Mouse (Mus musculus): ENCODE data around the gene Nfkbid. TPM values are rescaled to one million over a fixed set of nuclear protein-coding genes. Genes with fewer than 3 reads are reported as not detected.
"Not testable (repeated sequence)": the region's sequence is repeated elsewhere in the genome, so short reads cannot be mapped to it uniquely, and the experiment has no call there.

The Nfkbid gene
- polyA plus RNA-seq, 1 experiment from 2014 or later = 3.1 TPM

DNA sequence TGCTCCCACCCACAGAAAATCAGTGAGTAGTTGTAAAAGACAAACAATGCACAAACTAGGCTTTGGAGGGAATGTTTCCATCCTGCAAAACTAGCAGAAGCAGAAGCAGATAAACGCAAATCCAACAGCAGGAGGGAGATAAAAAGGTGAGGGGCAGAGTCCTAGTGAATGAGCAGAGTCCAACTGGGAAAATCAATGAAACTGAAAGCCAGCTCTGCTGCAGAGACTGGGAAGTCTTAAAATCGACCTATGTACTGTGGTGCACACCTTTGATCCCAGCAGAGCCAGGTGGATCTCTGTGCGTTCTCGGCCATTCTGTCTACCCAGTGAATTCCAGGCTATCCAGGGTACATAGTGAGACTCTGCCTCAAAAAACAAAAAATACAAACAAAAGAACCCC lies 53.5 kb downstream of the Nfkbid start:
- no peak overlapping the region for H3K27ac ChIP-seq (ENCODE audit: low read depth, low read length)
- WGBS = 68% methylated on average over 4 of the region's 4 CpGs
- no peak overlapping the region for H3K4me3 ChIP-seq (ENCODE audit: low read depth, low read length)

DNA sequence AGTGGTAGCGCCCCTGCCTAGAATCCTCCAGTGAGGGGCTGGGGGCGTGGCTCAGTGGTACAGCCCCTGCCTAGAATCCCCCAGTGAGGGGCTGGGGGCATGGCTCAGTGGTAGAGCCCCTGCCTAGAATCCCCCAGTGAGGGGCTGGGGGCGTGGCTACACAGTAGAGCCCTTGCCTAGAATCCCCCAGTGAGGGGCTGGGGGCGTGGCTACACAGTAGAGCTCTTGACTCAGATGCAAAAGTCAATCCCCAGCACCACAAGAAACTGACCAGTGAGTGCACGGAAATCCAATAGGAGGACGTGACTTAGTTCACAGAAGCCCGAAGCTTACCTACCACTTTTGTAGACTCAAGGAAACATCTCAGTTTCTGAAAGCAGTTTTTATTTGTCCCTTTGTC lies 54.6 kb downstream of the Nfkbid start:
- not testable (repeated sequence) for H3K27ac ChIP-seq (ENCODE audit: low read depth, low read length); H3K27me3 ChIP-seq (ENCODE audit: control insufficient read depth, insufficient read depth, low read length); H3K9me3 ChIP-seq (ENCODE audit: control insufficient read depth, low read length); H3K4me1 ChIP-seq (ENCODE audit: control insufficient read depth, insufficient read depth, low read length); H3K4me2 ChIP-seq (ENCODE audit: low read depth, low read length); H3K9ac ChIP-seq (replicated peaks; ENCODE audit: low read depth, low read length); H3K4me3 ChIP-seq (ENCODE audit: low read depth, low read length); ATAC-seq (ENCODE audit: low read depth); H3K36me3 ChIP-seq (ENCODE audit: control insufficient read depth, insufficient read depth, low read length)
- WGBS = 77% methylated on average over 6 of the region's 7 CpGs

More for the DNA sequence above, 53.5 kb downstream of the Nfkbid start:
- ATAC-seq (ENCODE audit: low read depth) = no peak
- Histone ChIP-seq H3K36me3 (ENCODE audit: control insufficient read depth, insufficient read depth, low read length) (no peaks in the 10 kb centered on the region), H3K27me3 (ENCODE audit: control insufficient read depth, insufficient read depth, low read length) (no peaks in the 10 kb centered on the region), H3K4me2 (ENCODE audit: low read depth, low read length) (no peak overlapping the region), H3K9ac (replicated peaks; ENCODE audit: low read depth, low read length) (no peak overlapping the region), H3K4me1 (ENCODE audit: control insufficient read depth, insufficient read depth, low read length) (no peaks in the 10 kb centered on the region), H3K9me3 (ENCODE audit: control insufficient read depth, low read length) (no peaks in the 10 kb centered on the region)

DNA sequence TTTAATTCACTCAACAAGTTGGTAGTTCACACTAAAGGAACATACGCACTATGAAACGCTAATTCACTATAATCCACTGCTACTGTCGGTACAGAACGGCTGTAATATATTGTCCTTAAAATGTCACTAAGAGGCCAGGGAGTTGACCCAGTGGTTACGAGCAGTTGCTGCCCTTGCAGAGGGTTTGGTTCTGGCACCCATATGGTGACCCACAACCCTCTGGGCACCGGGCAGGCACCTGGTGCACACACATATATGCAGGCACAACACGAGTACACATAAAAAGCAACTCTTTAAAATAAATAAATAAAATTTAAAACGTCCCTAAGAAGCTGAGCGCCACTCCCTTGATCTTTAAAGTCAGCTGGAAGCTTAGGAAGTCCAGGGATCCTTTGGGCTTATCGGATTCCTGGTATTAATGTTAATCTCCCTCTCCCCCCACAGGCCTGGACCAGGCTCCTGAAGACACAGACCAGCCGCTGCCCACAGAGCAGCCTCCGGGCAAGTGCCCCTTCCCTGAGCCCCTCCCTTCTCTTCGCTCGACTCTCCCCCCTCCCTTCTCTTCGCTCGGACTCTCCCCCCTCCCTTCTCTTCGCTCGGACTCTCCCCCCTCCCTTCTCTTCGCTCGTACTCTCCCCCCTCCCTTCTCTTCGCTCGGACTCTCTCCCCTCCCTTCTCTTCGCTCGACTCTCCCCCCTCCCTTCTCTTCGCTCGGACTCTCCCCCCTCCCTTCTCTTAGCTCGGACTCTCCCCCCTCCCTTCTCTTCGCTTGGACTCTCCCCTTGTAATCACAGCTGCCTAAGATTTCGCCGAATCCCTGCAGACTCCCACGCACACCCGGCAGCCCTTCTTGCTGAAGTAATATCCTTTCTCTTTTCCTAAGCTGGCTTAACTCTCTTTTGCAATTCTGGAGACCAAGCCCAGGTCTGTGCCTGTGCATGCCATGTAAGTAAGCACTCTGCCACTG lies 56.2 kb downstream of the Nfkbid start:
- 7% methylated on average over 28 of the region's 32 CpGs for WGBS
- H3K4me1 ChIP-seq (ENCODE audit: control insufficient read depth, insufficient read depth, low read length) = no peaks in the 10 kb centered on the region
- H3K4me3 ChIP-seq (ENCODE audit: low read depth, low read length) = peak overlapping the region; percentile 26
- no peaks in the 10 kb centered on the region for H3K27me3 ChIP-seq (ENCODE audit: control insufficient read depth, insufficient read depth, low read length)
- peak; percentile 66; the same call in 1 of the 2 replicates for ATAC-seq (ENCODE audit: low read depth)
- no peak overlapping the region for H3K27ac ChIP-seq (ENCODE audit: low read depth, low read length)
- H3K4me2 ChIP-seq (ENCODE audit: low read depth, low read length) = peak overlapping the region; percentile 52
- peak overlapping the region; percentile 39; the same call in 1 of the 2 replicates for H3K9ac ChIP-seq (replicated peaks; ENCODE audit: low read depth, low read length)
- H3K9me3 ChIP-seq (ENCODE audit: control insufficient read depth, low read length) = no peaks in the 10 kb centered on the region
- H3K36me3 ChIP-seq (ENCODE audit: control insufficient read depth, insufficient read depth, low read length) = no peaks in the 10 kb centered on the region

Other genes starting within 250 kb of the Nfkbid start
- gene Cox7a1, start 237.6 kb upstream of the Nfkbid start, polyA plus RNA-seq (2014; fragmentation: Nextera tagmentation; extraction: Ambion mirVana) = 4.7 and 5.9 TPM in 2 replicates
- 61.7 and 63.1 TPM in 2 replicates for gene Capns1, start 222.9 kb upstream of the Nfkbid start, polyA plus RNA-seq (2014; fragmentation: Nextera tagmentation; extraction: Ambion mirVana)
- gene Polr2i, start 189.8 kb upstream of the Nfkbid start, polyA plus RNA-seq (2014; fragmentation: Nextera tagmentation; extraction: Ambion mirVana) = 176 and 217 TPM in 2 replicates
- gene Tbcb, start 189.5 kb upstream of the Nfkbid start, polyA plus RNA-seq (2014; fragmentation: Nextera tagmentation; extraction: Ambion mirVana) = 402 and 413 TPM in 2 replicates
- gene Ovol3, start 186.0 kb upstream of the Nfkbid start, polyA plus RNA-seq (2014; fragmentation: Nextera tagmentation; extraction: Ambion mirVana) = not detected in 2 replicates
- 0.99 and 1.0 TPM in 2 replicates for gene Thap8, start 141.6 kb upstream of the Nfkbid start, polyA plus RNA-seq (2014; fragmentation: Nextera tagmentation; extraction: Ambion mirVana)
- gene Wdr62, start 141.3 kb upstream of the Nfkbid start, polyA plus RNA-seq (2014; fragmentation: Nextera tagmentation; extraction: Ambion mirVana) = 3.1 and 3.7 TPM in 2 replicates
- gene Clip3, start 130.0 kb upstream of the Nfkbid start, polyA plus RNA-seq (2014; fragmentation: Nextera tagmentation; extraction: Ambion mirVana) = 115 and 133 TPM in 2 replicates
- gene Alkbh6, start 113.0 kb upstream of the Nfkbid start, polyA plus RNA-seq (2014; fragmentation: Nextera tagmentation; extraction: Ambion mirVana) = 134 and 137 TPM in 2 replicates
- 12.7 and 16.9 TPM in 2 replicates for gene Syne4, start 106.9 kb upstream of the Nfkbid start, polyA plus RNA-seq (2014; fragmentation: Nextera tagmentation; extraction: Ambion mirVana)
- not detected in 2 replicates for gene E130208F15Rik, start 100.0 kb upstream of the Nfkbid start, polyA plus RNA-seq (2014; fragmentation: Nextera tagmentation; extraction: Ambion mirVana)
- gene Sdhaf1, start 97.8 kb upstream of the Nfkbid start, polyA plus RNA-seq (2014; fragmentation: Nextera tagmentation; extraction: Ambion mirVana) = 16.3 and 20.1 TPM in 2 replicates
- 12.2 and 14.1 TPM in 2 replicates for gene Lrfn3, start 59.0 kb upstream of the Nfkbid start, polyA plus RNA-seq (2014; fragmentation: Nextera tagmentation; extraction: Ambion mirVana)
- gene Tyrobp, start 8.0 kb upstream of the Nfkbid start, polyA plus RNA-seq (2014; fragmentation: Nextera tagmentation; extraction: Ambion mirVana) = 23.3 and 39.9 TPM in 2 replicates
- 1.1 TPM in 1 of 2 replicates, not detected in the other for gene Hcst, start 1.9 kb upstream of the Nfkbid start, polyA plus RNA-seq (2014; fragmentation: Nextera tagmentation; extraction: Ambion mirVana)
- gene Aplp1, start 23.8 kb downstream of the Nfkbid start, polyA plus RNA-seq (2014; fragmentation: Nextera tagmentation; extraction: Ambion mirVana) = 641 and 675 TPM in 2 replicates
- gene Kirrel2, start 36.0 kb downstream of the Nfkbid start, polyA plus RNA-seq (2014; fragmentation: Nextera tagmentation; extraction: Ambion mirVana) = 0.27 and 0.89 TPM in 2 replicates
- gene Nphs1, start 36.6 kb downstream of the Nfkbid start, polyA plus RNA-seq (2014; fragmentation: Nextera tagmentation; extraction: Ambion mirVana) = 0.30 TPM in 1 of 2 replicates, not detected in the other
- gene Prodh2, start 71.9 kb downstream of the Nfkbid start, polyA plus RNA-seq (2014; fragmentation: Nextera tagmentation; extraction: Ambion mirVana) = not detected in 2 replicates
- gene Arhgap33, start 113.3 kb downstream of the Nfkbid start, polyA plus RNA-seq (2014; fragmentation: Nextera tagmentation; extraction: Ambion mirVana) = 110 and 111 TPM in 2 replicates
- gene Hspb6, start 130.4 kb downstream of the Nfkbid start, polyA plus RNA-seq (2014; fragmentation: Nextera tagmentation; extraction: Ambion mirVana) = 7.0 and 8.4 TPM in 2 replicates
- 9.3 and 11.1 TPM in 2 replicates for gene Proser3, start 130.6 kb downstream of the Nfkbid start, polyA plus RNA-seq (2014; fragmentation: Nextera tagmentation; extraction: Ambion mirVana)
- 55.4 and 57.4 TPM in 2 replicates for gene Lin37, start 138.1 kb downstream of the Nfkbid start, polyA plus RNA-seq (2014; fragmentation: Nextera tagmentation; extraction: Ambion mirVana)
- gene U2af1l4, start 141.6 kb downstream of the Nfkbid start, polyA plus RNA-seq (2014; fragmentation: Nextera tagmentation; extraction: Ambion mirVana) = 99.4 and 99.6 TPM in 2 replicates
- gene Gm49396, start 141.6 kb downstream of the Nfkbid start, polyA plus RNA-seq (2014; fragmentation: Nextera tagmentation; extraction: Ambion mirVana) = 8.1 and 9.4 TPM in 2 replicates
- gene Psenen, start 141.9 kb downstream of the Nfkbid start, polyA plus RNA-seq (2014; fragmentation: Nextera tagmentation; extraction: Ambion mirVana) = 111 and 126 TPM in 2 replicates
- gene Igflr1, start 143.7 kb downstream of the Nfkbid start, polyA plus RNA-seq (2014; fragmentation: Nextera tagmentation; extraction: Ambion mirVana) = 2.8 and 3.7 TPM in 2 replicates
- gene Kmt2b, start 167.0 kb downstream of the Nfkbid start, polyA plus RNA-seq (2014; fragmentation: Nextera tagmentation; extraction: Ambion mirVana) = 13.6 and 14.6 TPM in 2 replicates
- gene Zbtb32, start 177.2 kb downstream of the Nfkbid start, polyA plus RNA-seq (2014; fragmentation: Nextera tagmentation; extraction: Ambion mirVana) = 0.30 and 0.35 TPM in 2 replicates
- gene Upk1a, start 191.1 kb downstream of the Nfkbid start, polyA plus RNA-seq (2014; fragmentation: Nextera tagmentation; extraction: Ambion mirVana) = 0.43 and 0.62 TPM in 2 replicates
- 1,118 and 1,342 TPM in 2 replicates for gene Cox6b1, start 204.4 kb downstream of the Nfkbid start, polyA plus RNA-seq (2014; fragmentation: Nextera tagmentation; extraction: Ambion mirVana)
- gene Etv2, start 214.1 kb downstream of the Nfkbid start, polyA plus RNA-seq (2014; fragmentation: Nextera tagmentation; extraction: Ambion mirVana) = not detected in 2 replicates
- gene Rbm42, start 228.6 kb downstream of the Nfkbid start, polyA plus RNA-seq (2014; fragmentation: Nextera tagmentation; extraction: Ambion mirVana) = 98.3 and 110 TPM in 2 replicates
- 22.4 and 23.9 TPM in 2 replicates for gene Haus5, start 243.3 kb downstream of the Nfkbid start, polyA plus RNA-seq (2014; fragmentation: Nextera tagmentation; extraction: Ambion mirVana)
- gene Pmis2, start 249.9 kb downstream of the Nfkbid start, polyA plus RNA-seq (2014; fragmentation: Nextera tagmentation; extraction: Ambion mirVana) = not detected in 2 replicates